Mouse (Mus musculus): Measurements from ENCODE around the gene B430305J03Rik.

Gene B430305J03Rik

DNA sequence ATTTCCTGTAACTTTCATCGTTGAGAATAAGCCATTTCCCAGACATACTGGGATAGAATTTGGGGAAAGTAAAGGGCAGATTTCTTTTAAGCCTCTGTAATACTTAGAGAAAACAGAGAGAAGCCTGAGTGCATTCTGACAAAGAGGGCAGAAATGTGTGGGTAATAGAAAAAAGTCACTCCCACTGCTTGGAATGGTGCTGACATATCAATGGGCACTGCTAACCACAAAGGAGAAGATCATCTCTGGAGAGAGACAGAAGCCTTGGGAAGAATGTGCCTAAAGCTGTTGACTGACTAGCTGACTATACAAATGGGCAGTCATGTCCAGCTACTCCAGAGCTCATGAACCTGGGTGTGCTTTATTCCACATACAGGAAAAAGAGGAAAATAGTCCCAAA is 10.3 kb downstream of the B430305J03Rik start:
- in situ Hi-C loops (cut with MboI, MseI), result loop anchor here in 1 of 2 experiments (25.0 kb wide), 1 partner anchor 943 kb away; no protein-coding TSS in a partner anchor

DNA sequence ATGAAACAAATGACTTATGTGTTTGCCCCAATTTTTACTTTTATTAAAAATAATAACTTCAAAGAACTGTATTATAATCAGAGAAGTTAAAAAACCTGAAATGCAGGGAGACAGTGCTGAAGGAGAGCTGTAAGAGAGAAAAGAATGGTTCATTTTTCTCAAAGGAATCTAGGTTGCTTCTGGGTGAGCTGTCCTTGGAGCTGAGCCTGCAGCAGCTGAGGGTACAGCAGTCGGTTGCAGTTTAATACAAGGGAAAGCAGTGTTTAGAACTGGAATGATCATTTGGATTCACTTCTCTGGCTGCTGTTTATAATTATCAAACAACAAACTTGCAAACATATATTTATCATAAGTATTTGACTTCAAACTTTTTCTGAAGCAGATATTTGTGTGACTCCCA is 16.3 kb downstream of the B430305J03Rik start:
- in situ Hi-C loops (cut with MboI, MseI), result no loop called here

DNA sequence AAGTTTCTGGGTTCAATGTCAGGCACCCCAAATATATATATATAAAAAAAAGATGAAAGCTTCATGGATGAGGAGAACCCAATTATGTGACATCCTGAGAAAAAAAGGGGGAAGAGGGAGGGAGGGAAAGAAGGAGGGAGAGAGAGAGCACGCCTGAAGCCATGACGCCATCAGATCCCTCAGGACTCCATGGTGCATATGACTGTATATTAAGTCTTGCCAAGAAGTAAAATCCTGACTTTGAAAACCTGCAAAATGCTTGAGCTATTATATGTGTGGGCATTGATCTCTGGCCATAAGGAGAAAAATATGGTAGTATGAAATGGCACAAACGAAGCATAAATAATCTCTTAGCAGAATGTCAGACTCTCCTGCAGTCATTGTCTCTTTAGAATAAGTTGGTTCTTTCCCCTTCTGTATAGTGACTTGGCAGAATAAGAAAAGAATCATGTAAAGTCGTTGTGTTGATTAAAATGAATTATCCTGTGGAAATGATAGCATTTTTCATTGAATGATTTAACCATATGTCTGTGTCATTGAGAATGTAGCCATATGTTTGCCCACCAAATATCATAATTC is 17.6 kb downstream of the B430305J03Rik start:
- in situ Hi-C loops (cut with MboI, MseI), result no loop called here

DNA sequence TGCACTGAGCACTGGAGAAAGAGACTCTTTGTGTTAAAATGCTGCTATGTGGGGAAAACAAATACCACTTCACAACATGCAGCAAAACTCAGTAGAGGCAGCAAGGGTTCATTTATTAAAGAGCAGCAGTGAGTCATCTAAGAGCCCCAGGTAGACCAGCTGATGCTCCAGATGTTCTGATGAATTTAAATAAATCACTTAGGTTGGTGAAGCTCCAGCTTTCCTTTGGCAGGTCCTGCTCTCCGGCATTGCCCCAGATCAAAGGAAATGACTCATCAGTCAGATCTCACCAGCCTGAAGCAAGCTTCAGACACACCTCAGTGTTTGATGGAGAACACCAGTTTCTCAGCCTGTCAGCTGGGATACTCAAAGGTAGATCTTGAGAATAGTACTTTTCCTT is 20.1 kb downstream of the B430305J03Rik start:
- in situ Hi-C loops (cut with MboI, MseI), result no loop called here

DNA sequence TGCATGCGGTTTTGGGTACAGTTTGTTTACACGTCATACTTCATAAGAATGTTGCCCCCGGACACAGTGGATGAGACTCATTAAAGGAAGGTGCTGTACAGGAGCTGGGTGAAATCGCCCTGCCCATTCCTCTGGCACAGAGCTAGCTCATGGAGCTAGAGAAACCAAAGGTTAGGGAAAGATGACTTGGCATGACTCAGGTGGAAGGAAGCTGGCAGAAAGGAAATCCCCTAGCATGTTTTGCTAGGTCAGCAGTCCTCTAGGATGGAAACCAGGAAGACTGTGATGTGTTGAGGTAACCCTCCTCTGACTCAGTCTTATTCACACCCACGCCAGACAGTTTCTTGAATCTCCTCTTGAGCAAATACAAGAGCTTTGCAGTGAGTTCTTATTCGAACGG is 21.7 kb downstream of the B430305J03Rik start:
- in situ Hi-C loops (cut with MboI, MseI), result no loop called here

DNA sequence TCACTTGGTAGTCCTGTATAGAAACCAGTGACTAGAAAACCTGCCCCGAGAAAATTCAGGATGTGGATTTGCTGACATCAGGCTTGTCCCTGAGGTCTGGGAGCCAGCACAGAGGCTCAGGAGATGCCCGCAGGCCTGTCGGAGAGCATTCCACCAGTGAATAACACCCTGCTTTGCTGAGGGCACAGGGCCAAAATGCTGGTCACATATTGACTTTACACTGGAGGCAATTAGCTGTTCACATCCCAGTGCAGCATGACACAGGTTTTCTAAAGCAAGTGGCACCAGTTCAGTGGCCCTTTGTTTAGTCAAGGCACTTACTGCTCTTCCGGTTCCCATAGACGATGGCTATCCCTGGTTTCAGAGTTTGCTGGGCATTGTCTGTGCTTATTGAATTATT is 25.4 kb downstream of the B430305J03Rik start:
- in situ Hi-C loops (cut with MboI, MseI), result no loop called here

DNA sequence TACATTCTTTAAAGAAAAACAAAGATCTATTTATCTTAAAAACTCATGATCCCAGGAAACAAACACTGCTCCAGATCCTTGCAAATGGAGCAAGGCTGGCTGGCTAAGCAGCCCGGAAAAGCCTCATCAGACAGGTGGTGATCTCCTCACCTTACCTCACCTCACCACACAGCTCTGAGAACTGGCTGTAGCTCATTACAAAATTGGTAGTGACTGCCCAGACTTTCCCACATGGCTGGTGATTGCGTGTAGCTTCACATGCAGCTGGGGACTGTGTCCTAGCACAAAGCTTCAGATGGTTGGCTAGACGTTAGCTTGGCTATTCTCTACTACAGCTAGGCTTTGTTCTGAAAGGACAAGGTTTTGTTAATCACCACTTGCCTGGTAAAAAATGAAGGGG is 28.5 kb downstream of the B430305J03Rik start:
- in situ Hi-C loops (cut with MboI, MseI), result no loop called here

DNA sequence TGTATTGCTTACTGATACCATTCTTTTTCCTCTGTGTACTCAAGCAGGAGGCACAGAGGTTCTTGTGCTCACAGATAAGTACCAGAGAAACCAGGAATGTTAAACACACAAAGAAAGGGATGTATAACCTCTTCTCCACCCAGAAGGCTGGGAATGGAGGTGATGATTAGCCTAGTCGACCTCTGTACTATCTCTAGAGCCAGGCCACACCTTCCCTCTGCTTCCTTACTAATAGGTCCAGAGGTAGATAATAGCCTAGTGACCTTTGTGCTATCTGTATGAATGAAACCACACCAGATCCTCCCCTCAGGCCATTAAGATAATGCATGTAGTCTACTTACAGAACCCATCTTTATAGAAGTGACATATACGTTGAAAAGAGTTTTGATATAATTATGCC is 29.5 kb downstream of the B430305J03Rik start:
- in situ Hi-C loops (cut with MboI, MseI), result no loop called here

DNA sequence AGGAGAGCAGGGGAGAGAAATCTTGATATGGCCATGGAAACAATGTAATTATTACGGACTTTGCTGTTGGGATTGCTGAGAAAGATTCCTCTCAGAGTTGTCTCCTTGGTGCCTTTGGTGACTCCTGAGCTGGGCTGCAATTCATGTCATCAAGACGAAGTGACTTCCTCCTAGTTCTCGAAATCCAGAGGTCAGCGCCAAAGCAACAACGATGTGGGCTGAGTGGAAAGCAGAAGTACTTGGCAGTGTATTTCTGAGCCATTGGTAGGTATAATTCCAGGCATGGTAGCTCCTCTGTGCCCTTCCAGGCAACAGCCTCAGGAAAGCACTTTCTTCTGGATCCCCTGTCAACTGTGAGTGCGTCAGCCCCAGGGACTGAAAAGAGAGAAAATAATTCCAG is 44.1 kb downstream of the B430305J03Rik start:
- in situ Hi-C loops (cut with MboI, MseI), result no loop called here

DNA sequence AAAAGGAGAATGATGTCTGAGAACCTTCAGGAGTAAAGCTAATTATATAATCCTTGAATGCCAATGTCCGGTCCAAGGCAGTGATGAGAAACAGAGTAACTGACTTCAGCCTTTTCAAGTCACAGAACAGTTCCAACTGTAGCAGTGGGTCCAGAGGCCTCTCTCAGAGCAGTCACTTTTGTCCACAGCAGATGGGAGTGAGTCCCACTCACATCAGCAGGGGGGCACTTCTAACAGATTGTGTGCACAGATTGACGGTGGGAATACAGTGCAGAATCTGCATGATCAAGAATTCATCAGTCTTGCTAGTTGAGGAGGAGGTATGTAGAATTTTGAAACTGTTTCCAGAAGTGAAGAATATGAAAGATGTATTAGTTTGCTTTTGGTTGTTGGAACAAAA is 45.7 kb downstream of the B430305J03Rik start:
- in situ Hi-C loops (cut with MboI, MseI), result no loop called here

DNA sequence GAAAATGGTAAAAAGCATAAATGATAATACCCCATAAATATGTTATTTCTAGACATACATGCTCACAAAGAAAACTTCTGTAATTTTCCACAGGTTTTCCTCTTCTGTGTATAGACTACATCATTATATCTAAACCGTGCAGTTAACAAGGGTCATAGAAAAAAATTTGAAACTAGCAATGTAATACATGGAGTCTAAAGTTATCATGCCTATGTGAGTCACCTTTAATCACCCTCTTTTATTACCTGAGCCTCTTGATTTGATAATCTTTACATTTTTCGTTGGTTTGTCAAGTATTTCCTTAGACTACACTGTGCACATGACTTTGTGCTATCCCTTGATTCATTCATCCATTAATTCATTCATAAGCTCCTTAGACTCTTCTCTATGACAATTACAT is 50.7 kb downstream of the B430305J03Rik start:
- in situ Hi-C loops (cut with MboI, MseI), result loop anchor here in 1 of 2 experiments (5.0 kb wide), 1 partner anchor 98 kb away; no protein-coding TSS in a partner anchor
